Mouse (Mus musculus) MN1 (cell line): ENCODE results near the gene Armc7.
"Not testable (repeated sequence)": the region's sequence is repeated elsewhere in the genome, so short reads cannot be mapped to it uniquely, and the experiment has no call there.

Experiments
- DNase-seq: peaks from one replicate; pipeline ENCODE4 v3.0.0-alpha.2; 2016; ENCODE audit warnings: low spot score

Armc7 gene

GRCm38 (mm10) chr11:115491356-115492083 is 16.1 kb downstream of the Armc7 start, which contains the start of gene Nt5c:
Gene Nt5c, minus strand, starts transcription at chr11:115491862.
- peak; percentile 87 for DNase-seq

- peak; percentile 32 for DNase-seq
Observed at GRCm38 (mm10) chr11:115492387-115492786, 16.9 kb downstream of the Armc7 start.

GRCm38 (mm10) chr11:115496559-115496958 is 21.1 kb downstream of the Armc7 start:
- not testable (repeated sequence) for DNase-seq

GRCm38 (mm10) chr11:115502636-115503035 is 27.2 kb downstream of the Armc7 start:
- no peak for DNase-seq

- no peak for DNase-seq
Observed at GRCm38 (mm10) chr11:115506586-115506985, 31.1 kb downstream of the Armc7 start.

- DNase-seq, result no peak
Observed at GRCm38 (mm10) chr11:115508061-115508460, 32.6 kb downstream of the Armc7 start.

GRCm38 (mm10) chr11:115509773-115510506 is 34.5 kb downstream of the Armc7 start:
- no peak for DNase-seq

- DNase-seq, result no peak
Observed at GRCm38 (mm10) chr11:115510507-115510888, 35.0 kb downstream of the Armc7 start.

- DNase-seq, result no peak
Observed at GRCm38 (mm10) chr11:115511121-115511520, 35.7 kb downstream of the Armc7 start.

GRCm38 (mm10) chr11:115512004-115512403 is 36.5 kb downstream of the Armc7 start:
- DNase-seq, result no peak

GRCm38 (mm10) chr11:115512407-115513183 is 37.1 kb downstream of the Armc7 start:
- DNase-seq, result peak; percentile 32

- peak; percentile 53 for DNase-seq
Observed at GRCm38 (mm10) chr11:115513271-115514237, 38.1 kb downstream of the Armc7 start.

- peak; percentile 97 for DNase-seq
Observed at GRCm38 (mm10) chr11:115514238-115514663, 38.8 kb downstream of the Armc7 start, which contains the start of gene Jpt1. Gene Jpt1, minus strand, starts transcription at chr11:115514387.

GRCm38 (mm10) chr11:115515021-115515420 is 39.6 kb downstream of the Armc7 start:
- no peak for DNase-seq

- DNase-seq, result no peak
Observed at GRCm38 (mm10) chr11:115516942-115517341, 41.5 kb downstream of the Armc7 start.

GRCm38 (mm10) chr11:115518693-115519092 is 43.2 kb downstream of the Armc7 start:
- no peak for DNase-seq

- DNase-seq, result no peak
Observed at GRCm38 (mm10) chr11:115519581-115519980, 44.1 kb downstream of the Armc7 start.

- no peak for DNase-seq
Observed at GRCm38 (mm10) chr11:115520218-115520617, 44.8 kb downstream of the Armc7 start.

- DNase-seq, result no peak
Observed at GRCm38 (mm10) chr11:115521080-115521479, 45.6 kb downstream of the Armc7 start.

GRCm38 (mm10) chr11:115522238-115522637 is 46.8 kb downstream of the Armc7 start:
- DNase-seq, result no peak

GRCm38 (mm10) chr11:115522703-115523102 is 47.2 kb downstream of the Armc7 start:
- DNase-seq, result no peak
